In genomic region chr8:115161520-115161919, GRCm38 (mm10) we compare ENCODE assay signal across 15 mouse cellular contexts.
"Had no signal": no experiment of that assay in that cellular context is flagged by ENCODE, and none has a peak within 500 bp of the region (broad histone marks: within the 10 kb centered on the region; RNA-seq: fewer than 3 reads in every experiment).

No protein-coding gene starts in this region.

- H3K27ac ChIP-seq: lung, embryonic 15.5 days; macrophage; midbrain, embryonic 13.5 days; midbrain, embryonic 15.5 days; neural tube, embryonic 12.5 days had no signal

- ATAC-seq: liver, postnatal 0 days; midbrain, embryonic 13.5 days; midbrain, embryonic 15.5 days had no signal

- H3K9ac ChIP-seq: liver, postnatal 0 days; lung, embryonic 15.5 days; midbrain, embryonic 13.5 days; midbrain, embryonic 15.5 days; neural tube, embryonic 12.5 days had no signal

- H3K4me3 ChIP-seq: lung, embryonic 15.5 days; midbrain, embryonic 13.5 days; midbrain, embryonic 15.5 days; neural tube, embryonic 12.5 days had no signal

- H3K9me3 ChIP-seq: lung, embryonic 15.5 days; midbrain, embryonic 13.5 days; midbrain, embryonic 15.5 days; neural tube, embryonic 12.5 days had no signal

- H3K36me3 ChIP-seq: lung, embryonic 15.5 days; midbrain, embryonic 13.5 days; midbrain, embryonic 15.5 days; neural tube, embryonic 12.5 days had no signal

- DNase-seq: liver, postnatal 0 days; lung, adult 2 months; lung, postnatal 14 days; lung, postnatal 36 days; right cerebral cortex, postnatal 14 days; spleen, adult 18-20 months; thymus, adult 18-20 months; thymus, postnatal 14 days; thymus, postnatal 36 days had no signal

- H3K4me2 ChIP-seq: lung, embryonic 15.5 days; midbrain, embryonic 11.5 days; midbrain, embryonic 13.5 days; midbrain, embryonic 15.5 days; neural tube, embryonic 12.5 days had no signal
